Comparison of ENCODE assay signal across 8 mouse cellular contexts in genomic region chr4:134913413-134913812, GRCm38 (mm10). TPM values are rescaled to one million over a fixed set of nuclear protein-coding genes. Genes with fewer than 3 reads are reported as not detected.
A peak's percentile ranks its signal among the peaks of the same experiment; 100 is the strongest.
DNase-seq lines count a peak whose midpoint lies in the region; ATAC-seq and TF ChIP-seq lines count a peak whose summit lies in the region.
"Had no signal": no experiment of that assay in that cellular context is flagged by ENCODE, and none has a peak within 500 bp of the region (broad histone marks: within the 10 kb centered on the region; RNA-seq: fewer than 3 reads in every experiment).

No protein-coding gene starts in this region.

- TF ChIP-seq CTCF in heart, postnatal 0 days (IDR thresholded peaks at IDR 0.05; ENCODE audit: low read depth), result peak; percentile 65

- DNase-seq in ES-E14 (ENCODE audit: low read depth, low spot score), result no peak
- peak; percentile 84 for DNase-seq in adrenal gland, postnatal 25 days
- peak; percentile 41 for DNase-seq in heart, postnatal 0 days (ENCODE audit: low spot score)
- peak; percentile 42 for DNase-seq in layer of hippocampus, adult 9-10 months (ENCODE audit: low spot score)
- peak; percentile 63 to 80 for DNase-seq in lung, postnatal 4 days
- DNase-seq in right cerebral cortex, postnatal 25 days, result peak; percentile 20

- H3K4me1 ChIP-seq in ES-E14 (ENCODE audit: control insufficient read depth in 2 of 2, insufficient read depth in 2 of 2, low read length in 2 of 2, poor library complexity in 1 of 2), result peaks cover 0 to 9% of the 10 kb centered on the region in 2 experiments; a peak in 2 of 4 replicates
- H3K4me1 ChIP-seq in embryonic facial prominence, embryonic 13.5 days, result peaks cover 17% of the 10 kb centered on the region
- H3K4me1 ChIP-seq in heart, postnatal 0 days (ENCODE audit: control insufficient read depth, insufficient read depth), result peaks cover 10% of the 10 kb centered on the region

- no peak for ATAC-seq in embryonic facial prominence, embryonic 13.5 days (ENCODE audit: insufficient number of reproducible peaks, insufficient read depth, low FRiP score, low TSS enrichment, low read depth)
- ATAC-seq in heart, postnatal 0 days (ENCODE audit: insufficient read depth, low read depth), result no peak

- no peaks in the 10 kb centered on the region for H3K9me3 ChIP-seq in ES-E14 (ENCODE audit: control insufficient read depth, insufficient read depth, low read depth, low read length)
- no peaks in the 10 kb centered on the region for H3K9me3 ChIP-seq in embryonic facial prominence, embryonic 13.5 days
- H3K9me3 ChIP-seq in heart, postnatal 0 days (replicated peaks; ENCODE audit: control insufficient read depth, low read length), result no peaks in the 10 kb centered on the region

- H3K9ac ChIP-seq in ES-E14 (ENCODE audit: insufficient read depth, low read depth, low read length, poor library complexity, severe bottlenecking), result peak overlapping the region; percentile 60; the same call in 1 of the 2 replicates
- no peak overlapping the region; the same call in 1 of the 2 replicates for H3K9ac ChIP-seq in embryonic facial prominence, embryonic 13.5 days
- no peak overlapping the region for H3K9ac ChIP-seq in heart, postnatal 0 days (replicated peaks; ENCODE audit: low read depth, low read length)

- in situ Hi-C loops in ES-E14 (cut with MboI; ENCODE audit: low sequenced_read_pairs in 2 of 2, unreplicated experiment in 2 of 2), result no loop called here

- no peaks in the 10 kb centered on the region for H3K27me3 ChIP-seq in embryonic facial prominence, embryonic 13.5 days
- H3K27me3 ChIP-seq in heart, postnatal 0 days (ENCODE audit: control insufficient read depth, insufficient read depth, low read length), result no peaks in the 10 kb centered on the region

- H3K4me3 ChIP-seq in ES-E14 (ENCODE audit: insufficient read depth in 1 of 2, low read depth in 1 of 2, low read length in 2 of 2, poor library complexity in 1 of 2, severe bottlenecking in 1 of 2), result peak overlapping the region in 1 of 2 experiments; percentile 85; a peak in 1 of 4 replicates
- peak overlapping the region; percentile 80; the same call in 1 of the 2 replicates for H3K4me3 ChIP-seq in embryonic facial prominence, embryonic 13.5 days
- peak overlapping the region; percentile 88 for H3K4me3 ChIP-seq in heart, postnatal 0 days (ENCODE audit: low read depth, low read length)

- no peak overlapping the region; the same call in 1 of the 2 replicates for H3K27ac ChIP-seq in ES-E14 (ENCODE audit: insufficient read depth, low read depth, low read length, poor library complexity, severe bottlenecking)
- no peak overlapping the region for H3K27ac ChIP-seq in embryonic facial prominence, embryonic 13.5 days
- no peak overlapping the region for H3K27ac ChIP-seq in heart, postnatal 0 days (ENCODE audit: low read depth)

- H3K36me3 ChIP-seq in ES-E14 (ENCODE audit: control insufficient read depth, insufficient read depth, low read length, poor library complexity, severe bottlenecking), result peaks cover 17% of the 10 kb centered on the region
- peaks cover 34% of the 10 kb centered on the region for H3K36me3 ChIP-seq in embryonic facial prominence, embryonic 13.5 days
- H3K36me3 ChIP-seq in heart, postnatal 0 days (replicated peaks; ENCODE audit: control insufficient read depth, insufficient read depth, low read length), result peaks cover 24% of the 10 kb centered on the region

- WGBS in embryonic facial prominence, embryonic 13.5 days, result 31% methylated on average over 3 of the region's 3 CpGs
- WGBS in heart, postnatal 0 days, result 35% methylated on average over 3 of the region's 3 CpGs

- TF ChIP-seq EP300 in heart, postnatal 0 days (IDR thresholded peaks at IDR 0.05; ENCODE audit: low read depth), result no peak

- peak overlapping the region; percentile 71 for H3K4me2 ChIP-seq in embryonic facial prominence, embryonic 13.5 days
- H3K4me2 ChIP-seq in heart, postnatal 0 days (ENCODE audit: low read depth, low read length), result peak overlapping the region; percentile 68

TF ChIP-seq in ES-E14, 5 proteins besides CTCF, POLR2A, EP300 and RAD21:
- TF ChIP-seq CHD2 (IDR thresholded peaks at IDR 0.05; ENCODE audit: low read depth, low read length) (no peak), HCFC1 (IDR thresholded peaks at IDR 0.05; ENCODE audit: borderline replicate concordance, insufficient read depth, low read length) (no peak), ZC3H11A (IDR thresholded peaks at IDR 0.05; ENCODE audit: borderline replicate concordance, low read depth, low read length) (no peak), ZNF384 (IDR thresholded peaks at IDR 0.05; ENCODE audit: low read depth, low read length) (no peak), MAFK (IDR thresholded peaks at IDR 0.05; ENCODE audit: insufficient read depth, low read depth, low read length) (no peak)

RNA-seq across cellular contexts. Expression of gene Tmem50a, which starts 1.4 kb away (rescaled TPM):
- total RNA-seq in ES-E14 (2012; rRNA removed), result 118 and 183 TPM in 2 replicates
- total RNA-seq in adrenal gland, postnatal 25 days (2021), result 337 and 444 TPM in 2 replicates
- 172 and 199 TPM in 2 replicates for polyA plus RNA-seq in embryonic facial prominence, embryonic 13.5 days (2015; fragmentation: Nextera tagmentation; extraction: Ambion mirVana)
- 111 and 117 TPM in 2 replicates for total RNA-seq in heart, postnatal 0 days (2014; rRNA removed; ENCODE audit: low replicate concordance)
- 160 and 171 TPM in 2 replicates for polyA plus RNA-seq in heart, postnatal 0 days (2015; fragmentation: Nextera tagmentation; extraction: Ambion mirVana)

RNA-seq across cellular contexts. Expression of gene Rsrp1, which starts 10.0 kb away (rescaled TPM):
- total RNA-seq in ES-E14 (2012; rRNA removed), result 93.9 and 130 TPM in 2 replicates
- total RNA-seq in adrenal gland, postnatal 25 days (2021), result 603 and 640 TPM in 2 replicates
- 512 and 574 TPM in 2 replicates for polyA plus RNA-seq in embryonic facial prominence, embryonic 13.5 days (2015; fragmentation: Nextera tagmentation; extraction: Ambion mirVana)
- total RNA-seq in heart, postnatal 0 days (2014; rRNA removed; ENCODE audit: low replicate concordance), result 80.5 and 85.8 TPM in 2 replicates
- 295 and 322 TPM in 2 replicates for polyA plus RNA-seq in heart, postnatal 0 days (2015; fragmentation: Nextera tagmentation; extraction: Ambion mirVana)

RNA-seq across cellular contexts. Expression of gene Syf2, which starts 17.3 kb away (rescaled TPM):
- total RNA-seq in ES-E14 (2012; rRNA removed), result 68.3 and 76.6 TPM in 2 replicates
- 109 TPM in 2 replicates for total RNA-seq in adrenal gland, postnatal 25 days (2021)
- 78.7 and 88.4 TPM in 2 replicates for polyA plus RNA-seq in embryonic facial prominence, embryonic 13.5 days (2015; fragmentation: Nextera tagmentation; extraction: Ambion mirVana)
- 19.5 and 31.1 TPM in 2 replicates for total RNA-seq in heart, postnatal 0 days (2014; rRNA removed; ENCODE audit: low replicate concordance)
- polyA plus RNA-seq in heart, postnatal 0 days (2015; fragmentation: Nextera tagmentation; extraction: Ambion mirVana), result 66.8 and 73.3 TPM in 2 replicates

RNA-seq across cellular contexts. Expression of gene Rhd, which starts 49.1 kb away (rescaled TPM):
- 12.4 and 21.0 TPM in 2 replicates for total RNA-seq in ES-E14 (2012; rRNA removed)
- total RNA-seq in adrenal gland, postnatal 25 days (2021), result 0.33 TPM in 1 of 2 replicates, not detected in the other
- polyA plus RNA-seq in embryonic facial prominence, embryonic 13.5 days (2015; fragmentation: Nextera tagmentation; extraction: Ambion mirVana), result 2.4 and 6.1 TPM in 2 replicates
- total RNA-seq in heart, postnatal 0 days (2014; rRNA removed; ENCODE audit: low replicate concordance), result 5.3 and 7.7 TPM in 2 replicates
- 10.1 and 10.3 TPM in 2 replicates for polyA plus RNA-seq in heart, postnatal 0 days (2015; fragmentation: Nextera tagmentation; extraction: Ambion mirVana)
- total RNA-seq: left cerebral cortex, postnatal 10 days had no signal
